Mouse (Mus musculus) mesoderm, embryonic 11.5 days (tissue): Measurements from ENCODE around the gene Plxna2.

Source experiments
- DNase-seq: peaks from one replicate; pipeline ENCODE4 v3.0.0-alpha.2; 2012; ENCODE audit warnings: low read depth, low spot score

Plxna2 gene

DNA sequence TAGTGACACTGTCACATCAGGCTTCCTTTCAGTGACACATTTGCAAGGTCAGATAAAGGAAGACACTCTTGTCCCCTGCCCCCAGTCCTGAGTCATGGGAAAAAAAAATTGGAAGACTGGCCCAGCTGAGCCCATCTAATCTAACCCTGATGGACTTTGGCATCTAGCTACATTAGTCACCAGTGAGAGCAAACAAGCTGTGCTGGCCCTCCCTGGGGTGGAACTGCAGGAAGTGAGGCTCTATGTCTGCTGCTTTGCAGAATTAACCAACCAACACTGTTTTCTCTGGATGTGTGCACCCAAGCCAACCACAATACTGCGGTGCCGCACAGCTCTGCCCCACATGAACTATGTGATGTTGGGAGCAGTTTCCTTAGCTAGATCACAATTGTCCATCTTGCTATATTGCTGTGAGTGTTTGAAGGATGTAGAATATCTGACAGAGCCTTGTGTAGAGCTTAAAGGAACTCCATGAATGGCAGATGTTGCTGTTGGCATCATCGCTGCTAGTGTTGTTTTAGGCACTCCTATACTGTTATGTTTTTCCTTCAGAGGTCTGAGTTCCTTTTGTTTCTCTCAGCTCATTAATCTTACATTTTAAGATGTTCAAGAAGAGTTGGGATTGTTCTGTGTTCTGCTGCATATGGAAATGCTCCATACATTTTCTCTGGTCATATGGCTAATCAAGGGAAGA is 42.6 kb downstream of the Plxna2 start:
- no peak for DNase-seq

- peak; percentile 40 for DNase-seq
Measured at GRCm38 (mm10) chr1:194663021-194663420, 45.0 kb downstream of the Plxna2 start.

DNA sequence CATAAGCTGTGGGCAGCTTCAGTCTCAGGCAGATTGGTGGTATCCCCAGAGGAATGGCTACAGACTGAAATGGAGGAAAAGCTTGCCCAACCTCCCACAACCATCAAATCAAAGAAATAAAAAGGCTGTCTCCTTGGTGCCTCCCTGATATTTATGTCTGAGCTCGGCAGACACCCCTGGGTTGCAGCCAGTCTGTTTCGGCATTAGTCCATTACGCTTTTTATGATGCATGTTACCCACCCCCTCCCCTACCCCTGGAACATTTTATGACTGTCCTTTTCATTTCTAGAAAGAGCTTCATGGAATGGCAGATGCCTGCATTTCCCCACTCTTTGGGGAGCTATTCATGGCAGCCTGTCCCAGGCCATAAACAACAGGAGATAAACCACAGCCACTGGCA is 47.7 kb downstream of the Plxna2 start:
- DNase-seq, result no peak

DNA sequence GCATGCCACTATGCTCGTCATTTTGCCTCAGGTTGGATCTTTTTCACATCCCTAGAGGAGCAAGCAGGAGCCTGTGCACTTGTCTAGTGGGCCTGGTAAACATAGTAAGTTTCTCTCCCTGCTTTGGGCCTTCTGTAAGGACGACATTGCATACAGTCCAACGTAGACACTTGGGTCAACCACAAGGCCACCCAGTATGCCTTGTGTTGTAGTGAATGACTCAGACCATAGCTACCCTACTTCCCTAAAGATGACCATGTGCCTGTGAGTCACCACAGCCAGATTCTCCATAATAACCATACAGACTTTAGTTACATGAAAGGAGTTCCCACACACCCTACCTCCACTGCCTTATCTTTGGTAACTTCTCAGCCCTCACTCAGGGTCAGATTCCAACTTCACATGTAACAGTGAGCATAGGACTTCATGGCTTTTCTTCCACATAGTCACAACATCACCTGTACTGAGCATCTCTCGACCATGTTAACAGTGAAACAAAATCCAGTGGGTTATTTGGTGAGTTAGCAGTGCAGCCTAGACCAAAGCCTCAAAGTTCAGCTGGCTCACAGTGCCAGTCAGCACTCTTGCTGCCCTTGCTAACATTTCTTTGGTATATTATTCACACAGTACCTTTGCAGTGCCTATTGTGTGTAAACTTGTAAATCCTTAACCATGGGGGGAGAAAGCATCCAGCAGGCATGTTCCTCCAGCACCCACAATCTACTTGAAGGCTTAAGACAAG is 53.9 kb downstream of the Plxna2 start:
- DNase-seq, result no peak

DNA sequence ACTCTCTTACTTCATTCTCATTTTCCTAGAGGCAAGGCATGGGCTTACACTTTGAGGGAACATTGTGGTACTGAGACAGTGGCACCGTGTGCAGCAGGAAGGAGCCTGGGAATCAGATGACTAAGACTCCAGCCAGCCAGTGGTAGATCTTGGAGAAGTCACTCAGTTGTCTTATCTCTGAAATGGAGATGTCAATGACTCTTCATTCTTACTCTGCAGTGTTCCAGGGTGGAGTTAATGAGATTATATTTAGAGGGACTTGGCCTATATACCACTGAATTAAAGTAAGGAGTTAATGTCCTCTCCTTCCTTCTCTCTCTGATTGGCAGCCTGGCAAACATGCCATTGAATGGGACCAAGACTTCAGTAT is 54.5 kb downstream of the Plxna2 start:
- DNase-seq, result no peak

- no peak for DNase-seq
Measured at GRCm38 (mm10) chr1:194673229-194673628, 55.2 kb downstream of the Plxna2 start.

GRCm38 (mm10) chr1:194675106-194675890 is 57.3 kb downstream of the Plxna2 start:
- DNase-seq, result no peak

GRCm38 (mm10) chr1:194675891-194676200 is 57.8 kb downstream of the Plxna2 start:
- no peak for DNase-seq

DNA sequence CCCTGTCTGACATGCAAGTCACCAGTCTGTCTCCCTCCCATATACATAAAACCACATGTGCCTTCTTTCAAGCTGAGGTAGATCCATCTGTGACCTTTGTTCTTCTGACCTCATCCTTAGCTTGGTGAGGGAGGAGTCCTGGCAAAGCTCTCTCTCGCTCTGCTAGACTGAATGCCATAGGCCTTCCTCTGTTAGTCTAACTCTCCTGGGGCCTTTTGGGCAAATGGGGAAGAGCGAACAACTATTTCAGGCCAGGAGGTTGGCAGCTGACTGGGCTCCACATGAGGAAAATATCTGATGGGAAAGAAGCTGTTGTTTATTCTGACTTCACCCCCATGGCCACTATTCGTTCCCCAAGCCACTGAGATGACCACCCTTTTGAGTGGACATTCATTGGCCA is 59.9 kb downstream of the Plxna2 start:
- DNase-seq, result peak; percentile 53

DNA sequence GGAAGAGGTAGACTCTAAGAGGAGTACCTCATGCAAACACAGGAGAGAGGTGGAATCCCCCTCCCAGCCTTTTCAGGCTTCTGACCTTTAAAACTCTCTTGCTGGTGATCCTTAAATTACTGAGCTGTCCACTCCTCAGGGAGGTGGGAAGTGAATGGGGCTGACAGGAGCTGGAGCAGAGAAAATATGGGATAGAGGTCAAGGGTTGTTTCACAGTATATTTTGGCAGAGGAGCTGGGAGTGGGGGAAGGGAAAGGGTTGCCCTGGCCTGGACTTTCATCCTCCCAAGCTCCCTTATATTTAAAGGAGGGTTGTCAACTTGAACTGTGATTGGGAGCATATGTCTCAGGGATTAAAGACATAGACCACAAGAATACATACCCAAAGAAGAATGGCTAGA is 61.1 kb downstream of the Plxna2 start:
- peak; percentile 77 for DNase-seq

GRCm38 (mm10) chr1:194680136-194680535 is 62.1 kb downstream of the Plxna2 start:
- peak; percentile 56 for DNase-seq

DNA sequence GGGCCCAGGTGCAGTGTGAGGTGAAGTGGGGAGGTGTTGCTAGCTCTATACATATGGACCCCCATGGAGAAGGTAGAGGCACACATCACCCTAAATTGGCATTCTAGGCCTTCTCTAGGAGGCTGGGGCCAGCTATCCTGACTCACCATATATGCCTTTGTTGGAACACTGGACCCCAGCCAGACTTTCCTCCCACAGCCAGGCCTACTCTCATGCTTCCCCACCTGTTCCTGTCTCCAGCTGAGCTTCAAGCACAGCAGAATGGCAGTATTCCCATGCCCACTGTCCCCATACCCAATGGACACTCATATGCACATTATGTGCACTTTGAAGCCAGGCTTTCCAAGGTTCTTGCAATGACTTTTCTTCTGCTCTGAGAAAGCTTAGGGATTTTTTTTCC is 64.0 kb downstream of the Plxna2 start:
- no peak for DNase-seq

DNA sequence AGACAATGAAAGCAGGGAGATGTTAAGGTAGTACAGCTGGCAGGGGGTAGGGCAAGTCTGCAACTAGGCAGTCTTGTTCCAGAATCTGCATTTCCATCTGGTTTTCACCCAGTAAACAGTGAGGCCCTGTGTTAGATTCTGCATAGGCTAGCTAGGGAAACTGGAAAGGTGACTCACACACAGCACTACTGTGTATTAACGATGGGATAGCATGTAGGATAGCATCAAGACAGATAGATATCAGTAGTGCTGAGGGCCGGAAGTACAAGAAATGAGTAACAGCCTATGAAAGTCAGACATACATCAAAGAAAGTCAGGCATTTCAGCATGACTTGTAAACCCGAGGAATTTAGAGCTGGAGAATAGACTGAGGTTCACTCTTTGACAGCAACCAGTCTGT is 65.1 kb downstream of the Plxna2 start:
- DNase-seq, result no peak

DNA sequence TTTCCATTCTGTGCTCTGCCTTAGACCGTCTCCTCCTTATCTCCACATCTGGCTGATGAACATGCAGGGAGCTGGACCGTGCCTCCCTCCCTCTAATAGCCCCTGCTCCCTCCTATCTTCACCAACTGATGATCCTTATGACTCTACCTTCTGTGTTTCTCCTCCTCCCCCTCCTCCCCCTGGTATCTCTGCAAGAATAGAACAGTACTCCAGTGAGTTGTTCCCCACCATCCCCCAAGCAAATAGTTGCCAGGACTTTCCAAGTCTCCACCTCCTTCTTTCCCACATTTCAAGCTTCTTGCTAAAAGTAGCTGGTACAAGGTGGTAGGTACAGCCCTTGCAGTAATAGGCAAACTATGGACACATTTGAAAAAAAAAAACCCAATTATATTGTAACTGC is 67.9 kb downstream of the Plxna2 start:
- DNase-seq, result no peak

DNA sequence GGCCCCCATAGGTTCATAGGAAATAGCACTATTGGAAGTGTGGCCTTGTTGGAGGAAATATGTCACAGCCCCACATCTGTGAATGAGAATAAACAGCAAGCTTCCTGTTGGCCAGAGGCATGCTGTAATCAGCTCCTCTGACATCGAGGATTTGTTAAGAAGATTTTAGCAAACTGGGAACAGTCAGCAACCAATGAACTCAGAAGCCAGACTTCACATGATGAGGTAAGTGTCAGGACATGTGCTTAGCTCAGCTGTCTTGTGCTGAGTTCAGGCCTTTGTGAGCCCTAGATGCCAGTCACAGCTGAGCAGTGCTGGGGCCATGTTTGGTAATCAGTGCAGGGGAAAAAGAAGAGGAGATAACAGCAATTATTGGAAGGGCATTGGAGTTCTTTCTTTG is 69.7 kb downstream of the Plxna2 start:
- DNase-seq, result no peak

- DNase-seq, result no peak
Measured at GRCm38 (mm10) chr1:194688161-194688560, 70.1 kb downstream of the Plxna2 start.

GRCm38 (mm10) chr1:194693063-194693462 is 75.0 kb downstream of the Plxna2 start:
- DNase-seq, result no peak

- DNase-seq, result no peak
Measured at GRCm38 (mm10) chr1:194693488-194693887, 75.5 kb downstream of the Plxna2 start.

DNA sequence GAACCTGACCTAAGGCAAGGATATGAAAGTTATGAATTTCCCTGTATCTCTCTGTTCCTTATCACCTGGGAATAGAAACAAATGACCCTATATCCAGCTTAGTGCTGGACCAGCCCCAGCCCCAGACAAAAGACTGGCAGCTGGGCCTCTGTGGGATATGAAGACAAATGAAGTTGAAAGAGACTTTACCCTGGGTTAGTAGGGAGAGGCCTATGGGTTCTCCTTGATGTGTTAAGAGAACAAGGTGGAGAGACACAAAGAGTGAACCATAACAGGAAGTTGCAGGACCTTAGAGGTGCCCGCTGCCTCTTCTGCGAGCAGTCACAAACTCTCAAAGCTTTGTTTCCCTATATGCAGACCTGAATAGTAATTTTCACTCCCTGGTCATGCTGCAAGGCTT is 76.8 kb downstream of the Plxna2 start:
- DNase-seq, result no peak

DNA sequence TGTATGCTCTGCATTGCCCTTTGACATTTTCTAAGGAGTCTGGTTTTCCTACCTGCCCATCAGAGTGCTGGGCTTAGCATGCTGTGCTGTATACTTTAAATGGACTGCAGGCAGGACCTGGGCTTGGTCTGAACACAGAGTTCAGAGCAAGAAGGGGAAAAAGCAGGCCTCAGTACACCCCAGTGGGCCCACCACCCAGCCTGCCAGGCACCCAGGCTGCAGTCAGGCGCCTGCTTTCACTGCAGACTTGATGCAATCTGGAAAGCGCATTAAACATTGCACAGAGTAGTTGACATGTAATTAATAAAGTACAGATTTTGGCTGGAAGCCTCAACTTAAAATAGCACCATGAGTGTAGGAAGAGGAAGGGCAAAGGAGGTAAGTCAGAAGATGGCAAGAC is 79.4 kb downstream of the Plxna2 start:
- DNase-seq, result no peak

DNA sequence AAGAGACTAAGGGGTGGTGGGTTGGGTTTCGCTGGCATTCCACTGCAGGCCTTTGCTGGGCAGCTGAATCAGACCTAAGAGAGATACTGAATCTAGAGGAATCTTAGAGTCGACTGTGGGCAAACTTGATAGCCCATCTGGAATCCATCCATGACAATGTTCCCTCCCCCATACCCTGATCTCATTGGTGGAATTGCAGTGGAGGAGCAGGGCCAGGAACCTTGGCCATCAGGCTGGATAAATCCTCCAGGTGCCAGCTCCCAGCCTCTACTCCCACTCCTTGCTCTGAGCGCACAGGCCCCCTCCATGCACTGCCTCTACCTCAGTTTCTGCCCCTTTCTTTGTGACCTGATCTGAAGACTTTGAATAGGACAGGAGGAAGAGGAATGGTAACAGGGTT is 81.3 kb downstream of the Plxna2 start:
- DNase-seq, result no peak

DNA sequence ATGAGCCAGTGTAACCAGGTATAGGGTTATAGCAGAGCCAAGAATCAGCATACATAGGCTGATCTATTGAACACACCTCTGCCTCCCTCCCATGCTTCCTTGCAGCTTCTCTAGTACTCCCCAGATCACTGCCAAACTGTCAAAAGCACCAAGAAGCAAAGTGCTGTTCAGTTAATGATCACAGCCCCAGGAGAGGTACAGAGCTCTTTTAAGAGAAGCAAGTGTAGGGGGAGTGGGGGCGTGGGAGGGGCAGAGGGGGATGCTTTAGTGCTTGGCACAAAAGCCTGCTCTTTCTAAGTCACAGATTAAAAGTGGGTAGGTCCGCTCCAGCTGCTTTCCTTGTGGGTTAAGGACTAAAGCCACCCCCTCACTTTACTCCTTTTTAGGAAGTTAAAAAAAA is 85.2 kb downstream of the Plxna2 start:
- DNase-seq, result no peak
